Mouse (Mus musculus): ENCODE measurements around the gene Fabp1. TPM values are rescaled to one million over a fixed set of nuclear protein-coding genes. Genes with fewer than 3 reads are reported as not detected.
A peak's percentile ranks its signal among the peaks of the same experiment; 100 is the strongest.

Gene Fabp1
- total and polyA plus RNA-seq, 3 experiments = not detected

DNA sequence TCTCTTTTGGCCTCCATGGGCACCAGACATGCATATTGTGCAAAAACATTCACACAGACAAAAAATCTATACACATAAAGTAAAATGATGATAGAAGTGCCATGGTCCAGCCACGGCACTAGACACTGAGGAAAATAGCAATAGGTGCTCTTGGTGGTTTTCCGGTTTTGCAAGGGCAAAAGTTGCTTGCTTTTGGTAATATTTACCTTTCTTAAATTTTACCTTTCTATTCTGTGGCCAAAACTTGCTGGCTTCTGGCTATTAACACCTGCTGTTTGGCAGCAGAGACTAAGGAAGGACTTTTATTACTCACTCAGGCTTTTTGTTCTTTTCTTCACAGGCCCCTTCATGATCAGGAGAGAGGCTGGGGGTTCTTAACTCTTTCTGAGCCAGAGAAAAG is 9.1 kb upstream of the Fabp1 start:
- no peak for DNase-seq (ENCODE audit: extremely low read depth)
- dilution Hi-C loops (cut with MboI; ENCODE audit: extremely low pct_ligation_motif_present, extremely low pct_unique_long_range_greater_than_20kb, low sequenced_read_pairs) (no loop called here), in situ Hi-C loops (cut with MboI; ENCODE audit: low pct_ligation_motif_present, low pct_unique_long_range_greater_than_20kb, low sequenced_read_pairs) (no loop called here)
- no peaks in the 10 kb centered on the region for H3K36me3 ChIP-seq (replicated peaks in 1 of 2; ENCODE audit: control insufficient read depth in 1 of 2, insufficient read depth in 1 of 2, low read length in 1 of 2)
- H3K27me3 ChIP-seq (replicated peaks) = no peaks in the 10 kb centered on the region
- no peak overlapping the region for H3K4me3 ChIP-seq (replicated peaks in 1 of 3; ENCODE audit: low read depth in 2 of 3, low read length in 2 of 3, poor library complexity in 1 of 3)
- TF ChIP-seq PAX5 (IDR thresholded peaks at IDR 0.05; ENCODE audit: low read length) (no peak), RCOR1 (conservative IDR thresholded peaks at IDR 0.05; ENCODE audit: low read depth, low read length) (no peak), NRF1 (IDR thresholded peaks at IDR 0.05; ENCODE audit: low read depth, low read length) (no peak), IRF4 (IDR thresholded peaks at IDR 0.05; ENCODE audit: low read depth, low read length) (no peak), ZMIZ1 (IDR thresholded peaks at IDR 0.05; ENCODE audit: low read depth, low read length) (no peak), SIN3A (IDR thresholded peaks at IDR 0.05; ENCODE audit: low read length) (no peak), JUND (conservative IDR thresholded peaks at IDR 0.05; ENCODE audit: low read depth, low read length) (no peak), RAD21 (IDR thresholded peaks at IDR 0.05; ENCODE audit: low read depth, low read length) (no peak), E2F4 (IDR thresholded peaks at IDR 0.05; ENCODE audit: insufficient replicate concordance, low read depth, low read length) (no peak), EP300 (IDR thresholded peaks at IDR 0.05; ENCODE audit: low read length) (no peak), ELF1 (IDR thresholded peaks at IDR 0.05; ENCODE audit: low read depth, low read length) (no peak), USF2 (conservative IDR thresholded peaks at IDR 0.05; ENCODE audit: low read depth, low read length) (no peak), ZC3H11A (IDR thresholded peaks at IDR 0.05; ENCODE audit: low read depth, low read length) (no peak), JUN (IDR thresholded peaks at IDR 0.05; ENCODE audit: insufficient read depth, low read depth, low read length) (no peak), CHD1 (IDR thresholded peaks at IDR 0.05; ENCODE audit: low read depth, low read length) (no peak), UBTF (IDR thresholded peaks at IDR 0.05; ENCODE audit: low read depth, low read length) (no peak), MAZ (IDR thresholded peaks at IDR 0.05; ENCODE audit: low read depth, low read length) (no peak)
- H3K27ac ChIP-seq (ENCODE audit: insufficient read depth, low read depth) = no peak overlapping the region
- peaks cover 0 to 27% of the 10 kb centered on the region in 2 experiments; a peak in 3 of 4 replicates for H3K4me1 ChIP-seq (ENCODE audit: control insufficient read depth in 1 of 2, insufficient read depth in 2 of 2)
- no peaks in the 10 kb centered on the region for H3K9me3 ChIP-seq (replicated peaks; ENCODE audit: low read length)
- no peak overlapping the region for H3K4me2 ChIP-seq (ENCODE audit: insufficient read depth, low read depth, poor library complexity, severe bottlenecking)
- H3K9ac ChIP-seq (ENCODE audit: insufficient read depth, low read depth) = no peak overlapping the region
- no peaks in the 10 kb centered on the region for H3K79me2 ChIP-seq (replicated peaks; ENCODE audit: control insufficient read depth, extremely low read depth, insufficient read depth, poor library complexity, severe bottlenecking)

- Histone ChIP-seq H3K9me3 (replicated peaks; ENCODE audit: low read length) (no peaks in the 10 kb centered on the region), H3K79me2 (replicated peaks; ENCODE audit: control insufficient read depth, extremely low read depth, insufficient read depth, poor library complexity, severe bottlenecking) (no peaks in the 10 kb centered on the region), H3K4me1 (ENCODE audit: control insufficient read depth in 1 of 2, insufficient read depth in 2 of 2) (peaks cover 6 to 36% of the 10 kb centered on the region in 2 experiments), H3K27me3 (replicated peaks) (no peaks in the 10 kb centered on the region), H3K4me2 (ENCODE audit: insufficient read depth, low read depth, poor library complexity, severe bottlenecking) (no peak overlapping the region; the same call in none of the 2 replicates), H3K36me3 (replicated peaks in 1 of 2; ENCODE audit: control insufficient read depth in 1 of 2, insufficient read depth in 1 of 2, low read length in 1 of 2) (no peaks in the 10 kb centered on the region), H3K27ac (ENCODE audit: insufficient read depth, low read depth) (no peak overlapping the region), H3K9ac (ENCODE audit: insufficient read depth, low read depth) (no peak overlapping the region), H3K4me3 (replicated peaks in 1 of 3; ENCODE audit: low read depth in 2 of 3, low read length in 2 of 3, poor library complexity in 1 of 3) (no peak overlapping the region)
- peak; percentile 58 for DNase-seq (ENCODE audit: extremely low read depth)
- in situ Hi-C loops (cut with MboI; ENCODE audit: low pct_ligation_motif_present, low pct_unique_long_range_greater_than_20kb, low sequenced_read_pairs) = no loop called here
- TF ChIP-seq BHLHE40 (IDR thresholded peaks at IDR 0.05; ENCODE audit: low read depth, low read length) (peak; percentile 31; the same call in 1 of the 2 replicates), USF2 (conservative IDR thresholded peaks at IDR 0.05; ENCODE audit: low read depth, low read length) (no peak), E2F4 (IDR thresholded peaks at IDR 0.05; ENCODE audit: insufficient replicate concordance, low read depth, low read length) (no peak), IRF4 (IDR thresholded peaks at IDR 0.05; ENCODE audit: low read depth, low read length) (peak; percentile 89), EP300 (IDR thresholded peaks at IDR 0.05; ENCODE audit: low read length) (peak; percentile 80), ETS1 (conservative IDR thresholded peaks at IDR 0.05; ENCODE audit: low read depth, low read length) (peak; percentile 61), MEF2A (IDR thresholded peaks at IDR 0.05; ENCODE audit: borderline replicate concordance, low read depth, low read length) (peak; percentile 26; the same call in 1 of the 2 replicates), CHD2 (IDR thresholded peaks at IDR 0.05; ENCODE audit: low read length) (no peak), MAFK (IDR thresholded peaks at IDR 0.05; ENCODE audit: insufficient replicate concordance, low read length) (0 out of 2 replicates have a peak, but pooled peaks have one; percentile 41), TCF12 (IDR thresholded peaks at IDR 0.05; ENCODE audit: low read depth, low read length) (peak; percentile 36; the same call in 1 of the 2 replicates)
- dilution Hi-C loops (cut with MboI; ENCODE audit: extremely low pct_ligation_motif_present, extremely low pct_unique_long_range_greater_than_20kb, low sequenced_read_pairs) = no loop called here
Observed at GRCm38 (mm10) chr6:71193151-71193740, 6.4 kb upstream of the Fabp1 start.

Measured in CH12.LX (cell line).